Mouse (Mus musculus): Measurements from ENCODE around the gene Parp1.
"Not testable (repeated sequence)": the region's sequence is repeated elsewhere in the genome, so short reads cannot be mapped to it uniquely, and the experiment has no call there.

The Parp1 gene

GRCm38 (mm10) chr1:180561187-180561586 is 7.5 kb upstream of the Parp1 start:
- DNase-seq (ENCODE audit: low read depth), result no peak

- no peak for DNase-seq (ENCODE audit: low read depth)
Measured at GRCm38 (mm10) chr1:180564885-180565284, 3.8 kb upstream of the Parp1 start.

GRCm38 (mm10) chr1:180567761-180568160 is 963 bp upstream of the Parp1 start:
- no peak for DNase-seq (ENCODE audit: low read depth)

- no peak for DNase-seq (ENCODE audit: low read depth)
Measured at GRCm38 (mm10) chr1:180568248-180568647, 476 bp upstream of the Parp1 start.

- no peak for DNase-seq (ENCODE audit: low read depth)
Measured at GRCm38 (mm10) chr1:180569453-180569852, 729 bp downstream of the Parp1 start.

- DNase-seq (ENCODE audit: low read depth), result no peak
Measured at GRCm38 (mm10) chr1:180570181-180570580, 1.5 kb downstream of the Parp1 start.

- no peak for DNase-seq (ENCODE audit: low read depth)
Measured at GRCm38 (mm10) chr1:180571018-180571589, 2.4 kb downstream of the Parp1 start.

GRCm38 (mm10) chr1:180571721-180572120 is 3.0 kb downstream of the Parp1 start:
- not testable (repeated sequence) for DNase-seq (ENCODE audit: low read depth)

- DNase-seq (ENCODE audit: low read depth), result no peak
Measured at GRCm38 (mm10) chr1:180572154-180572553, 3.4 kb downstream of the Parp1 start.

- DNase-seq (ENCODE audit: low read depth), result no peak
Measured at GRCm38 (mm10) chr1:180576524-180576923, 7.8 kb downstream of the Parp1 start.

- DNase-seq (ENCODE audit: low read depth), result no peak
Measured at GRCm38 (mm10) chr1:180577837-180578236, 9.1 kb downstream of the Parp1 start.

- DNase-seq (ENCODE audit: low read depth), result no peak
Measured at GRCm38 (mm10) chr1:180587792-180588442, 19.2 kb downstream of the Parp1 start.

GRCm38 (mm10) chr1:180600578-180600977 is 31.9 kb downstream of the Parp1 start:
- DNase-seq (ENCODE audit: low read depth), result no peak

- DNase-seq (ENCODE audit: low read depth), result no peak
Measured at GRCm38 (mm10) chr1:180601806-180602205, 33.1 kb downstream of the Parp1 start.

- DNase-seq (ENCODE audit: low read depth), result no peak
Measured at GRCm38 (mm10) chr1:180604579-180604978, 35.9 kb downstream of the Parp1 start.

- no peak for DNase-seq (ENCODE audit: low read depth)
Measured at GRCm38 (mm10) chr1:180606106-180606505, 37.4 kb downstream of the Parp1 start.

GRCm38 (mm10) chr1:180606796-180607577 is 38.3 kb downstream of the Parp1 start:
- DNase-seq (ENCODE audit: low read depth), result no peak

GRCm38 (mm10) chr1:180607578-180607879 is 38.8 kb downstream of the Parp1 start:
- DNase-seq (ENCODE audit: low read depth), result no peak

- DNase-seq (ENCODE audit: low read depth), result not testable (repeated sequence)
Measured at GRCm38 (mm10) chr1:180611842-180612241, 43.1 kb downstream of the Parp1 start.

GRCm38 (mm10) chr1:180616762-180617161 is 48.0 kb downstream of the Parp1 start:
- DNase-seq (ENCODE audit: low read depth), result no peak

GRCm38 (mm10) chr1:180622389-180622788 is 53.7 kb downstream of the Parp1 start:
- DNase-seq (ENCODE audit: low read depth), result no peak

- no peak for DNase-seq (ENCODE audit: low read depth)
Measured at GRCm38 (mm10) chr1:180623911-180624310, 55.2 kb downstream of the Parp1 start.

GRCm38 (mm10) chr1:180626141-180626540 is 57.4 kb downstream of the Parp1 start:
- DNase-seq (ENCODE audit: low read depth), result no peak
